Mouse (Mus musculus) spleen, postnatal 4 days (tissue): ENCODE results near the gene Klhl25.
"Not testable (repeated sequence)": the region's sequence is repeated elsewhere in the genome, so short reads cannot be mapped to it uniquely, and the experiment has no call there.

Experiments
- DNase-seq, 2 experiments: peaks; one replicate each; pipeline ENCODE4 v3.0.0; 2022; ENCODE audit warnings: low spot score in 2 of 2

Klhl25 gene

GRCm38 (mm10) chr7:75848115-75848775 is at the start of gene Klhl25:
Gene Klhl25, plus strand, starts transcription at chr7:75848310.
- DNase-seq, result peak; percentile 97

- no peak for DNase-seq
Measured at GRCm38 (mm10) chr7:75800530-75800929, 47.6 kb upstream of the Klhl25 start.

GRCm38 (mm10) chr7:75801022-75801421 is 47.1 kb upstream of the Klhl25 start:
- no peak for DNase-seq

GRCm38 (mm10) chr7:75801621-75802358 is 46.3 kb upstream of the Klhl25 start:
- DNase-seq, result no peak

- DNase-seq, result no peak
Measured at GRCm38 (mm10) chr7:75802887-75803286, 45.2 kb upstream of the Klhl25 start.

GRCm38 (mm10) chr7:75806161-75806560 is 41.9 kb upstream of the Klhl25 start:
- no peak for DNase-seq

- DNase-seq, result no peak
Measured at GRCm38 (mm10) chr7:75806711-75807110, 41.4 kb upstream of the Klhl25 start.

- DNase-seq, result no peak
Measured at GRCm38 (mm10) chr7:75807460-75808304, 40.4 kb upstream of the Klhl25 start.

GRCm38 (mm10) chr7:75820687-75821086 is 27.4 kb upstream of the Klhl25 start:
- DNase-seq, result no peak

- DNase-seq, result no peak
Measured at GRCm38 (mm10) chr7:75822087-75822668, 25.9 kb upstream of the Klhl25 start.

GRCm38 (mm10) chr7:75823071-75823470 is 25.0 kb upstream of the Klhl25 start:
- DNase-seq, result no peak

- DNase-seq, result no peak
Measured at GRCm38 (mm10) chr7:75826360-75827103, 21.6 kb upstream of the Klhl25 start.

- no peak for DNase-seq
Measured at GRCm38 (mm10) chr7:75827357-75827756, 20.8 kb upstream of the Klhl25 start.

- DNase-seq, result peak; percentile 76 to 87
Measured at GRCm38 (mm10) chr7:75827850-75828249, 20.3 kb upstream of the Klhl25 start.

GRCm38 (mm10) chr7:75828536-75828935 is 19.6 kb upstream of the Klhl25 start:
- no peak for DNase-seq

- peak in 1 of 2 experiments; percentile 60 for DNase-seq
Measured at GRCm38 (mm10) chr7:75830251-75831060, 17.7 kb upstream of the Klhl25 start.

GRCm38 (mm10) chr7:75833960-75834359 is 14.2 kb upstream of the Klhl25 start:
- DNase-seq, result not testable (repeated sequence)

- not testable (repeated sequence) for DNase-seq
Measured at GRCm38 (mm10) chr7:75834932-75835631, 13.0 kb upstream of the Klhl25 start.

GRCm38 (mm10) chr7:75840071-75840470 is 8.0 kb upstream of the Klhl25 start:
- no peak for DNase-seq

GRCm38 (mm10) chr7:75842306-75842705 is 5.8 kb upstream of the Klhl25 start:
- no peak for DNase-seq
